18 mouse cellular contexts compared by ENCODE assay signal in the genomic region with DNA sequence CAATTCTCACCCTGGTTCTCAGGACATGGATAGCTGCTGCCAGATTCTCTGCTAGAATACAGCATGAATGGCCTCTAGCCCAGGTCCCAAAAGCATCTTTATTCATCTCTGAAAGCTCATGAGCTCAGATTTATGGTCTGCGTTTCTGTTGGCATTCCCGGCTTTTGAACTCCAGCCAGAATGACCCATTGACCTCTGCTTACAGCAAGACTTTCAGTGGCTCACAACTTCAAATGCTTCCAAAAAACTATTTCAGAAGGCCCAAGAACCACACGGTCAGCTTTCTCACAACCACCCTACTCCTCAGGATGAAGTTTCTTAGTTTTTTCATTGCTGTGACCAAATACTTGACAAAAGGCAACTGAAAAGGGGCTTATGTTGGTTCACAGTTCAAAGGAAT.
DNase-seq lines count a peak whose midpoint lies in the region; ATAC-seq lines count a peak whose summit lies in the region.
"Had no signal": no experiment of that assay in that cellular context is flagged by ENCODE, and none has a peak within 500 bp of the region (broad histone marks: within the 10 kb centered on the region; RNA-seq: fewer than 3 reads in every experiment).

No protein-coding gene starts in this region.

- no peak overlapping the region for H3K27ac ChIP-seq in midbrain, embryonic 10.5 days (replicated peaks)
- no peak overlapping the region for H3K27ac ChIP-seq in intestine, embryonic 15.5 days
- H3K27ac ChIP-seq: left cerebral cortex, adult 2 months; limb, embryonic 15.5 days; midbrain, embryonic 15.5 days; neural tube, embryonic 13.5 days; stomach, embryonic 15.5 days had no signal

- ATAC-seq in intestine, embryonic 15.5 days, result no peak
- ATAC-seq: inflammation-experienced regulatory T-cells, adult 6 months; midbrain, embryonic 15.5 days had no signal

- no peak overlapping the region for H3K4me2 ChIP-seq in intestine, embryonic 15.5 days (replicated peaks)
- H3K4me2 ChIP-seq: limb, embryonic 15.5 days; midbrain, embryonic 15.5 days; neural tube, embryonic 13.5 days; stomach, embryonic 15.5 days had no signal

- 42% methylated on average over 3 of the region's 3 CpGs for WGBS in midbrain, embryonic 10.5 days
- 39% methylated on average over 3 of the region's 3 CpGs for WGBS in intestine, embryonic 15.5 days

- no peak overlapping the region for H3K4me3 ChIP-seq in midbrain, embryonic 10.5 days
- no peak overlapping the region for H3K4me3 ChIP-seq in intestine, embryonic 15.5 days (replicated peaks)
- H3K4me3 ChIP-seq: left cerebral cortex, adult 2 months; limb, embryonic 15.5 days; midbrain, embryonic 15.5 days; neural tube, embryonic 13.5 days; stomach, embryonic 15.5 days had no signal

- no peaks in the 10 kb centered on the region for H3K27me3 ChIP-seq in midbrain, embryonic 10.5 days (ENCODE audit: low read depth, poor library complexity, severe bottlenecking)
- H3K27me3 ChIP-seq in intestine, embryonic 15.5 days (replicated peaks), result no peaks in the 10 kb centered on the region
- H3K27me3 ChIP-seq: limb, embryonic 15.5 days; midbrain, embryonic 15.5 days; neural tube, embryonic 13.5 days; stomach, embryonic 15.5 days had no signal

- H3K9ac ChIP-seq in intestine, embryonic 15.5 days, result no peak overlapping the region
- H3K9ac ChIP-seq: limb, embryonic 15.5 days; midbrain, embryonic 15.5 days; neural tube, embryonic 13.5 days; stomach, embryonic 15.5 days had no signal

- no peaks in the 10 kb centered on the region for H3K36me3 ChIP-seq in midbrain, embryonic 10.5 days
- no peaks in the 10 kb centered on the region for H3K36me3 ChIP-seq in intestine, embryonic 15.5 days
- H3K36me3 ChIP-seq: limb, embryonic 15.5 days; midbrain, embryonic 15.5 days; neural tube, embryonic 13.5 days; stomach, embryonic 15.5 days had no signal

- peak; percentile 15 to 17 for DNase-seq in kidney, adult 8-10 months
- DNase-seq in kidney, adult 11 months, result no peak
- DNase-seq in 3T3-L1 (ENCODE audit: low read depth, low spot score), result peak; percentile 23
- peak; percentile 91 for DNase-seq in adrenal gland, adult 2 months
- DNase-seq in kidney, postnatal 10 days, result peak; percentile 69
- no peak for DNase-seq in MN1 (ENCODE audit: low spot score)
- no peak for DNase-seq in midbrain, embryonic 10.5 days (ENCODE audit: low spot score)
- DNase-seq: cerebellum, adult 18-20 months; lung, postnatal 36 days; right cerebral cortex, postnatal 4 days; thymus, postnatal 14 days had no signal

- peaks cover 9% of the 10 kb centered on the region for H3K4me1 ChIP-seq in midbrain, embryonic 10.5 days
- H3K4me1 ChIP-seq in intestine, embryonic 15.5 days (replicated peaks), result no peaks in the 10 kb centered on the region
- H3K4me1 ChIP-seq: limb, embryonic 15.5 days; midbrain, embryonic 15.5 days; stomach, embryonic 15.5 days had no signal

- 0 out of 2 replicates have a peak, but pooled peaks cover 3% of the 10 kb centered on the region for H3K9me3 ChIP-seq in midbrain, embryonic 10.5 days (replicated peaks)
- H3K9me3 ChIP-seq in intestine, embryonic 15.5 days, result no peaks in the 10 kb centered on the region
- H3K9me3 ChIP-seq: limb, embryonic 15.5 days; midbrain, embryonic 15.5 days; neural tube, embryonic 13.5 days; stomach, embryonic 15.5 days had no signal

Comparison
In these comparisons a context has a peak if more than half of its experiments do, and no peak if none do; other contexts are left out.
1. DNase-seq: peak in kidney, adult 8-10 months (2 of 2), 3T3-L1 (single experiment), adrenal gland, adult 2 months (single experiment) and kidney, postnatal 10 days (single experiment); none in kidney, adult 11 months (single experiment), MN1 (single experiment) and midbrain, embryonic 10.5 days (single experiment).